Mouse (Mus musculus) embryonic facial prominence, embryonic 11.5 days (tissue): ENCODE measurements around the gene Mrpl58. TPM values are rescaled to one million over a fixed set of nuclear protein-coding genes. Genes with fewer than 3 reads are reported as not detected.
"Not testable (repeated sequence)": the region's sequence is repeated elsewhere in the genome, so short reads cannot be mapped to it uniquely, and the experiment has no call there.

Experiments
- ATAC-seq: fragments of 200-750 bp; cut with Nextera tagmentation; replicated peaks from 2 replicates; pipeline ENCODE4 v1.8.0; 2017; ENCODE audit warnings: low read depth; ENCODE audit not compliant: insufficient number of reproducible peaks, low FRiP score, low TSS enrichment
- DNase-seq: peaks from one replicate; pipeline ENCODE4 v3.0.0-alpha.2; 2015; ENCODE audit warnings: low spot score
- H3K27ac ChIP-seq: fragments of 300-500 bp; sonication (generic); replicated peaks from 2 replicates; pipeline ENCODE4 v1.5.1; 2014; ENCODE audit warnings: mild to moderate bottlenecking, low read depth, low read length, control low read depth
- H3K27me3 ChIP-seq: fragments of 300-500 bp; sonication (generic); 2 replicates; pipeline ENCODE4 v1.6.1; 2014; ENCODE audit warnings: mild to moderate bottlenecking, low read length, moderate library complexity, mixed read lengths; ENCODE audit not compliant: control insufficient read depth, insufficient read depth
- H3K36me3 ChIP-seq: fragments of 300-500 bp; sonication (generic); replicated peaks from 2 replicates; pipeline ENCODE4 v1.6.1; 2014; ENCODE audit warnings: low read depth, mild to moderate bottlenecking, low read length, moderate library complexity, mixed read lengths; ENCODE audit not compliant: control insufficient read depth, insufficient read depth
- H3K4me1 ChIP-seq: fragments of 300-500 bp; sonication (generic); 2 replicates; pipeline ENCODE4 v1.6.1; 2014; ENCODE audit warnings: low read length, mixed read lengths; ENCODE audit not compliant: control insufficient read depth, insufficient read depth
- H3K4me2 ChIP-seq: fragments of 300-500 bp; sonication (generic); 2 replicates; pipeline ENCODE4 v1.6.1; 2014; ENCODE audit warnings: low read depth, mild to moderate bottlenecking, control low read depth, low read length, moderate library complexity
- H3K4me3 ChIP-seq: fragments of 300-500 bp; sonication (generic); 2 replicates; pipeline ENCODE4 v1.5.1; 2014; ENCODE audit warnings: low read depth, low read length, control low read depth
- H3K9ac ChIP-seq: fragments of 300-500 bp; sonication (generic); replicated peaks from 2 replicates; pipeline ENCODE4 v1.6.1; 2014; ENCODE audit warnings: mild to moderate bottlenecking, control low read depth, low read length
- H3K9me3 ChIP-seq: fragments of 300-500 bp; sonication (generic); replicated peaks from 2 replicates; pipeline ENCODE4 v1.6.1; 2016; ENCODE audit warnings: mild to moderate bottlenecking, low read length, inconsistent platforms, mixed read lengths; ENCODE audit not compliant: control insufficient read depth
- WGBS: fragments of 180-500 bp; shearing (Covaris S2); extraction: QIAGEN DNeasy Blood & Tissue Kit; methylation state at CpG from one replicate; pipeline ENCODE4 v1.1.7; 2014; 5-methylcytosine and 5-hydroxymethylcytosine counted together
- polyA plus RNA-seq: library from polyadenylated mRNA; unstranded; fragments of >200 nt; fragmentation: Nextera tagmentation; extraction: Ambion mirVana; gene quantifications from 2 replicates; pipeline ENCODE4 v1.2.1, GENCODE M21; 2014

The Mrpl58 gene
- polyA plus RNA-seq, 1 experiment from 2014 or later, result 217 TPM

- Histone ChIP-seq H3K4me2 (no peak overlapping the region), H3K4me1 (peaks cover 2% of the 10 kb centered on the region; the same call in 1 of the 2 replicates), H3K27ac (no peak overlapping the region), H3K9me3 (no peaks in the 10 kb centered on the region), H3K4me3 (no peak overlapping the region), H3K36me3 (no peaks in the 10 kb centered on the region), H3K27me3 (no peaks in the 10 kb centered on the region), H3K9ac (no peak overlapping the region)
- ATAC-seq (no peak), DNase-seq (no peak)
- 81% methylated on average over 11 of the region's 11 CpGs for WGBS
Observed at GRCm38 (mm10) chr11:115447321-115447885, 43.9 kb downstream of the Mrpl58 start.

GRCm38 (mm10) chr11:115448075-115448474, 44.5 kb downstream of the Mrpl58 start:
- Histone ChIP-seq H3K27ac (no peak overlapping the region), H3K4me2 (no peak overlapping the region), H3K9me3 (no peaks in the 10 kb centered on the region), H3K27me3 (no peaks in the 10 kb centered on the region), H3K4me3 (no peak overlapping the region), H3K4me1 (peaks cover 2% of the 10 kb centered on the region; the same call in 1 of the 2 replicates), H3K36me3 (no peaks in the 10 kb centered on the region), H3K9ac (no peak overlapping the region)
- WGBS, result 81% methylated on average over 16 of the region's 16 CpGs
- no peak for ATAC-seq
- no peak for DNase-seq

- H3K9me3 ChIP-seq, result no peaks in the 10 kb centered on the region
- 24% methylated on average over 7 of the region's 7 CpGs for WGBS
- ATAC-seq (no peak), DNase-seq (no peak)
- no peak overlapping the region for H3K4me3 ChIP-seq
- H3K36me3 ChIP-seq, result no peaks in the 10 kb centered on the region
- no peaks in the 10 kb centered on the region for H3K27me3 ChIP-seq
- no peak overlapping the region for H3K4me2 ChIP-seq
- no peak overlapping the region for H3K27ac ChIP-seq
- peaks cover 2% of the 10 kb centered on the region; the same call in 1 of the 2 replicates for H3K4me1 ChIP-seq
- no peak overlapping the region for H3K9ac ChIP-seq
Observed at GRCm38 (mm10) chr11:115448998-115449397, 45.4 kb downstream of the Mrpl58 start.

- Histone ChIP-seq H3K4me3 (no peak overlapping the region), H3K4me2 (no peak overlapping the region), H3K36me3 (no peaks in the 10 kb centered on the region), H3K9me3 (no peaks in the 10 kb centered on the region), H3K4me1 (0 out of 2 replicates have a peak, but pooled peaks cover 2% of the 10 kb centered on the region), H3K9ac (no peak overlapping the region), H3K27ac (no peak overlapping the region), H3K27me3 (no peaks in the 10 kb centered on the region)
- no peak for ATAC-seq
- 89% methylated on average over 7 of the region's 7 CpGs for WGBS
- no peak for DNase-seq
Observed at GRCm38 (mm10) chr11:115450176-115450575, 46.6 kb downstream of the Mrpl58 start.

- Histone ChIP-seq H3K36me3 (no peaks in the 10 kb centered on the region), H3K27me3 (no peaks in the 10 kb centered on the region), H3K27ac (no peak overlapping the region), H3K4me2 (no peak overlapping the region), H3K9ac (no peak overlapping the region), H3K4me3 (no peak overlapping the region), H3K4me1 (0 out of 2 replicates have a peak, but pooled peaks cover under 1% of the 10 kb centered on the region), H3K9me3 (no peaks in the 10 kb centered on the region)
- DNase-seq, result no peak
- WGBS, result 86% methylated on average over 8 of the region's 8 CpGs
- no peak for ATAC-seq
Observed at GRCm38 (mm10) chr11:115451781-115452241, 48.3 kb downstream of the Mrpl58 start.

- Histone ChIP-seq H3K27me3 (no peaks in the 10 kb centered on the region), H3K4me3 (no peak overlapping the region), H3K4me1 (no peaks in the 10 kb centered on the region), H3K9me3 (no peaks in the 10 kb centered on the region), H3K27ac (no peak overlapping the region), H3K36me3 (no peaks in the 10 kb centered on the region), H3K9ac (no peak overlapping the region), H3K4me2 (no peak overlapping the region)
- WGBS, result 83% methylated on average over 7 of the region's 7 CpGs
- DNase-seq (no peak), ATAC-seq (no peak)
Observed at GRCm38 (mm10) chr11:115452281-115452860, 48.8 kb downstream of the Mrpl58 start.

- Histone ChIP-seq H3K9me3 (no peaks in the 10 kb centered on the region), H3K27ac (no peak overlapping the region), H3K9ac (no peak overlapping the region), H3K4me3 (no peak overlapping the region), H3K4me1 (no peaks in the 10 kb centered on the region), H3K27me3 (no peaks in the 10 kb centered on the region), H3K4me2 (no peak overlapping the region), H3K36me3 (no peaks in the 10 kb centered on the region)
- ATAC-seq, result no peak
- WGBS, result 65% methylated on average over 4 of the region's 4 CpGs
- DNase-seq, result no peak
Observed at GRCm38 (mm10) chr11:115453306-115453705, 49.8 kb downstream of the Mrpl58 start.

GRCm38 (mm10) chr11:115454822-115455221, 51.3 kb downstream of the Mrpl58 start:
- H3K4me1 ChIP-seq, ATAC-seq, H3K4me3 ChIP-seq, H3K9ac ChIP-seq, H3K36me3 ChIP-seq, H3K9me3 ChIP-seq, H3K27ac ChIP-seq, H3K27me3 ChIP-seq, DNase-seq, H3K4me2 ChIP-seq: not testable (repeated sequence)
- 83% methylated on average over 6 of the region's 6 CpGs for WGBS
